Mouse (Mus musculus) heart, postnatal 0 days (tissue): ENCODE measurements around the gene Lhx8.

Source experiments
- CTCF ChIP-seq: IDR thresholded peaks from 2 replicates; pipeline ENCODE4 v1.5.1; 2016; ENCODE audit warnings: antibody characterized with exemption, control low read depth, low read depth
- EP300 ChIP-seq: IDR thresholded peaks from 2 replicates; pipeline ENCODE4 v1.6.1; 2016; ENCODE audit warnings: antibody characterized with exemption, low read depth

GRCm38 (mm10) chr3:154329323-154330180 lies 907 bp downstream of the Lhx8 start:
- no peak for TF ChIP-seq CTCF
- TF ChIP-seq EP300, result no peak
